Mouse (Mus musculus) cortical plate, adult 2 months (tissue): Measurements from ENCODE around the gene Gm9040.
"Not testable (repeated sequence)": the region's sequence is repeated elsewhere in the genome, so short reads cannot be mapped to it uniquely, and the experiment has no call there.

ENCODE experiments used
- CTCF ChIP-seq: fragments of 200-500 bp; IDR thresholded peaks from 2 replicates; pipeline ENCODE4 v1.5.1; 2011; ENCODE audit warnings: mild to moderate bottlenecking, control low read depth, low read length; ENCODE audit not compliant: insufficient read depth; ENCODE audit errors: extremely low read depth
- POLR2A ChIP-seq: fragments of 200-500 bp; IDR thresholded peaks from 2 replicates; pipeline ENCODE4 v1.6.1; 2011; ENCODE audit warnings: mild to moderate bottlenecking, low read length, control low read depth; ENCODE audit not compliant: insufficient read depth; ENCODE audit errors: extremely low read depth

DNA sequence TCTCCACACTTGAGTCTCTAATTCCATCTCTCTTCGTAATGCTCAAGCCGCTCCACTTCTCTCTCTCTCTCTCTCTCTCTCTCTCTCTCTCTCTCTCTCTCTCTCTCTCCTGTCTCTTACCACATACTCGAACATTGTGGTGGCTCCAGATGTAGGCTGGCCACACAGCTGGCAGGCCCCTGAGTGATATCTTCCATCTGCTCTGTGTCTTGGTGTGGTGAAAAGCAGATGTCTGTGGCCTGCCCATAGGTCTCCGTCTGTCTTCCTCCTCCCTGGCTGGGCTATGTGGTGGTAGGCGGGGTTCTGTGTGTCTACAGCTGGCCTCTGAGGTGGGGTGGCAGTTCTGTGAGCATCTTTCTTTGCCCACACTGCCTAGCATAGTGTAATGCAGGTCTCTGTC lies 43.8 kb downstream of the Gm9040 start:
- not testable (repeated sequence) for TF ChIP-seq POLR2A, CTCF
